Mouse (Mus musculus): ENCODE data around the gene Lrrc59. TPM values are rescaled to one million over a fixed set of nuclear protein-coding genes. Genes with fewer than 3 reads are reported as not detected.

The Lrrc59 gene
- 128 and 129 TPM in 2 replicates for total RNA-seq (2014; rRNA removed)
- polyA plus RNA-seq (2015; fragmentation: Nextera tagmentation; extraction: Ambion mirVana): 135 and 137 TPM in 2 replicates

DNA sequence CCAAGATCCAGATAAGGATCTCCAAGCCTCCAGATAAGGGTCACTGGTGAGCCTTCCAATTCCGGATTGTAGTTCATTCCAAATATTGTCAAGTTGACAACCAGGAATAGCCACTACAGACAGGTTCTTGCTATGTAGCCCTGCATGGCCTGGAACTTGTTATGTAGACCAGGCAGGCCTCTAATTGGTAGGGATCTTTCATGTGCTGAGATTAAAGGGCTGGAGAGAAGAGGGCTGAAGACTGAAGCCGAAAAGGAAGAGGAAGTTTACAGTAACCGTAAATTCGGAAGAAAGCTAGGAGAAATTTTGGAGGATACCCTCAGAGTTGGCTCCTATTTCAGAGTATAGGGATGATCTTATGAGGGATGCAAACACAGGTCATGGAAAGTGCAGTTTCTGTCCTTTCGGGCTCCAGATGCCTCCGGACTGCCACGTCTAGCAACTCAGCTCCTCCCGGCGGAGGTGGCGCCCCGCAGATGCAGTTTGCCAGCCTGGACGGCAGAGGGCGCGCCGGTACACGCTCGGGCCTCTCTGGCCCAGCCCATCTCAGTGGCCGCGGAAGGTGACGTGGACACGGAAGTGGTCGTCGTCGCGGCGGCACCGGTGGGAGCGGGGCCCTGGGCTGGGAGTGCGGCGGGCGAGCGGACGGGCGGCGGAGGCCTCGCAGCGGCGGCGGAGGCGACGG is at the start of gene Lrrc59:
TSS of gene Lrrc59 (plus strand) at position 569 of the 685 bp plus-strand sequence.
- Histone ChIP-seq H3K4me2 (ENCODE audit: low read depth, low read length, poor library complexity, severe bottlenecking) (peak within 1 kb of the TSS; percentile 76), H3K9me3 (ENCODE audit: low read length) (no peaks in the 10 kb centered on the region), H3K9ac (replicated peaks; ENCODE audit: low read length, poor library complexity, severe bottlenecking) (peak within 1 kb of the TSS; percentile 91), H3K4me3 (ENCODE audit: low read depth, low read length) (peak within 1 kb of the TSS; percentile 96), H3K36me3 (ENCODE audit: insufficient read depth, low read length) (peaks cover 17% of the 10 kb centered on the region), H3K27me3 (ENCODE audit: insufficient read depth, low read length) (no peaks in the 10 kb centered on the region), H3K27ac (ENCODE audit: low read depth, low read length) (peak within 1 kb of the TSS; percentile 73), H3K4me1 (ENCODE audit: insufficient read depth, low read length) (peaks cover 4% of the 10 kb centered on the region)
- peak; percentile 97 for TF ChIP-seq CTCF (IDR thresholded peaks at IDR 0.05)
- DNase-seq (ENCODE audit: low spot score): peak; percentile 89
- WGBS: 7% methylated on average over 36 of the region's 41 CpGs
- peak; percentile 92 for ATAC-seq (ENCODE audit: low FRiP score)

- ATAC-seq (ENCODE audit: low FRiP score): no peak
- H3K27ac ChIP-seq (ENCODE audit: low read depth, low read length): no peak overlapping the region
- WGBS: 95% methylated on average over 5 of the region's 5 CpGs
- H3K27me3 ChIP-seq (ENCODE audit: insufficient read depth, low read length): no peaks in the 10 kb centered on the region
- H3K9me3 ChIP-seq (ENCODE audit: low read length): no peaks in the 10 kb centered on the region
- TF ChIP-seq CTCF (IDR thresholded peaks at IDR 0.05): no peak
- H3K36me3 ChIP-seq (ENCODE audit: insufficient read depth, low read length): no peaks in the 10 kb centered on the region
- no peaks in the 10 kb centered on the region for H3K4me1 ChIP-seq (ENCODE audit: insufficient read depth, low read length)
- no peak for DNase-seq (ENCODE audit: low spot score)
- no peak overlapping the region for H3K4me2 ChIP-seq (ENCODE audit: low read depth, low read length, poor library complexity, severe bottlenecking)
- no peak overlapping the region for H3K4me3 ChIP-seq (ENCODE audit: low read depth, low read length)
- no peak overlapping the region for H3K9ac ChIP-seq (replicated peaks; ENCODE audit: low read length, poor library complexity, severe bottlenecking)
Observed at GRCm38 (mm10) chr11:94580111-94580740, 49.3 kb upstream of the Lrrc59 start.

DNA sequence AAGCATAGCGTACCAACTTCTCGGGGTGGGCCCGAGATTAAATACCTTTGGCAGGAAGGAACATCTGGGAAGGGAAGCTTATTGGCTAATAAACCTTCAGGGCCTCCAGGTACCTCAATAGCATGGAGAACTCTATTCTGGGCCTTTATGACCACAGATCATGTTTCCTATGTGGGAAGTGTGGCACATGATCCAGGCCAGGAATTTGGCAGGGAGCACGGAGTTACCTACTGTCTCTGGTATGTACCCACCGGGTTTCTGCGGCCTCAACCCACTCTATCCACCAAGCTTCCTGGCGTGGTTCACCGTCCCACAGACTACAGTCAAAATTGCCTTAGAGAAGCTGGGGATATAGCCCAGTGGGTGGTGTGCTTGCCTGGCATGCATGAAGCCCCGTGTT is 44.5 kb upstream of the Lrrc59 start:
- no peak for TF ChIP-seq CTCF (IDR thresholded peaks at IDR 0.05)
- no peaks in the 10 kb centered on the region for H3K4me1 ChIP-seq (ENCODE audit: insufficient read depth, low read length)
- no peak overlapping the region for H3K9ac ChIP-seq (replicated peaks; ENCODE audit: low read length, poor library complexity, severe bottlenecking)
- H3K27me3 ChIP-seq (ENCODE audit: insufficient read depth, low read length): no peaks in the 10 kb centered on the region
- H3K4me3 ChIP-seq (ENCODE audit: low read depth, low read length): no peak overlapping the region
- ATAC-seq (ENCODE audit: low FRiP score) (no peak), DNase-seq (ENCODE audit: low spot score) (no peak)
- no peak overlapping the region for H3K27ac ChIP-seq (ENCODE audit: low read depth, low read length)
- no peaks in the 10 kb centered on the region for H3K36me3 ChIP-seq (ENCODE audit: insufficient read depth, low read length)
- WGBS: 95% methylated on average over 9 of the region's 9 CpGs
- H3K4me2 ChIP-seq (ENCODE audit: low read depth, low read length, poor library complexity, severe bottlenecking): no peak overlapping the region
- H3K9me3 ChIP-seq (ENCODE audit: low read length): no peaks in the 10 kb centered on the region

- H3K9me3 ChIP-seq (ENCODE audit: low read length): no peaks in the 10 kb centered on the region
- ATAC-seq (ENCODE audit: low FRiP score): no peak
- H3K4me2 ChIP-seq (ENCODE audit: low read depth, low read length, poor library complexity, severe bottlenecking): no peak overlapping the region
- H3K9ac ChIP-seq (replicated peaks; ENCODE audit: low read length, poor library complexity, severe bottlenecking): no peak overlapping the region
- no peak for TF ChIP-seq CTCF (IDR thresholded peaks at IDR 0.05)
- H3K36me3 ChIP-seq (ENCODE audit: insufficient read depth, low read length): no peaks in the 10 kb centered on the region
- no peaks in the 10 kb centered on the region for H3K4me1 ChIP-seq (ENCODE audit: insufficient read depth, low read length)
- H3K4me3 ChIP-seq (ENCODE audit: low read depth, low read length): no peak overlapping the region
- no peak for DNase-seq (ENCODE audit: low spot score)
- H3K27ac ChIP-seq (ENCODE audit: low read depth, low read length): no peak overlapping the region
- WGBS: 67% methylated on average over 6 of the region's 6 CpGs
- H3K27me3 ChIP-seq (ENCODE audit: insufficient read depth, low read length): no peaks in the 10 kb centered on the region
Observed at GRCm38 (mm10) chr11:94587511-94587910, 42.1 kb upstream of the Lrrc59 start.

DNA sequence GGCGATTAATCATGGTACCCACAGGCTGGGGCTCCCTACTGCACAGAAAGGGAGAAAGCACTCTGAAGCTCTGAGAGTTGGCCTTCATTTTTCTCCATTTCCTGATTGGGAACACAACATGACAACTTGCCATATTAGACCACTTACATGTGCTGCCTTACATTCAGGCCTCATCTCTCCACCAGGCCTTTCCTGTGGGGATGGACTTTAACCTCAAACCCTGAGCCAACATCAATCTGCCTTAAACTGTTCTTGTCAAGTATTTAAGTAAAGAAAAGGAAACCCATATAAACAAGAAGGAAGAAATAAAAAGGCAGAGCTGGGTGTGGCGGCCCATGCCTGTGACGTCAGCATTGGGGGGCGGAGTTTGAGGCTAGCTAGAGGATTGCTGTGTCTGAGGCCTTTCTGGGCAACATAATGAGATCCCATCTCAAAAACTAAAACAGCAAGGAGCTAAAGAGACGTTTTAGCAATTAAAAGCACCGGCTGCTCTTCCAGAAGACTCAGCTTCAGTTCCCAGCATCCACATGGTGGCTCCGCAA is 33.2 kb upstream of the Lrrc59 start:
- no peaks in the 10 kb centered on the region for H3K4me1 ChIP-seq (ENCODE audit: insufficient read depth, low read length)
- 0 out of 2 replicates have a peak, but pooled peaks cover 2% of the 10 kb centered on the region for H3K27me3 ChIP-seq (ENCODE audit: insufficient read depth, low read length)
- no peak overlapping the region for H3K9ac ChIP-seq (replicated peaks; ENCODE audit: low read length, poor library complexity, severe bottlenecking)
- WGBS: 68% methylated on average over 7 of the region's 7 CpGs
- H3K4me3 ChIP-seq (ENCODE audit: low read depth, low read length): no peak overlapping the region
- no peaks in the 10 kb centered on the region for H3K9me3 ChIP-seq (ENCODE audit: low read length)
- ATAC-seq (ENCODE audit: low FRiP score) (no peak), DNase-seq (ENCODE audit: low spot score) (no peak)
- TF ChIP-seq CTCF (IDR thresholded peaks at IDR 0.05): no peak
- no peak overlapping the region for H3K27ac ChIP-seq (ENCODE audit: low read depth, low read length)
- H3K4me2 ChIP-seq (ENCODE audit: low read depth, low read length, poor library complexity, severe bottlenecking): no peak overlapping the region
- no peaks in the 10 kb centered on the region for H3K36me3 ChIP-seq (ENCODE audit: insufficient read depth, low read length)

- Histone ChIP-seq H3K4me3 (ENCODE audit: low read depth, low read length) (no peak overlapping the region), H3K9me3 (ENCODE audit: low read length) (no peaks in the 10 kb centered on the region), H3K27ac (ENCODE audit: low read depth, low read length) (no peak overlapping the region), H3K4me2 (ENCODE audit: low read depth, low read length, poor library complexity, severe bottlenecking) (no peak overlapping the region), H3K4me1 (ENCODE audit: insufficient read depth, low read length) (no peaks in the 10 kb centered on the region), H3K9ac (replicated peaks; ENCODE audit: low read length, poor library complexity, severe bottlenecking) (no peak overlapping the region), H3K27me3 (ENCODE audit: insufficient read depth, low read length) (peaks cover 10% of the 10 kb centered on the region), H3K36me3 (ENCODE audit: insufficient read depth, low read length) (no peaks in the 10 kb centered on the region)
- ATAC-seq (ENCODE audit: low FRiP score): no peak
- DNase-seq (ENCODE audit: low spot score): no peak
- 80% methylated on average over 4 of the region's 4 CpGs for WGBS
- TF ChIP-seq CTCF (IDR thresholded peaks at IDR 0.05): no peak
Observed at GRCm38 (mm10) chr11:94597319-94597718, 32.2 kb upstream of the Lrrc59 start.

Measured in midbrain, postnatal 0 days (tissue).